Comparison of ENCODE assay signal across 24 mouse cellular contexts in genomic region chr7:125574832-125575231, GRCm38 (mm10). TPM values are rescaled to one million over a fixed set of nuclear protein-coding genes. Genes with fewer than 3 reads are reported as not detected.
"Had no signal": no experiment of that assay in that cellular context is flagged by ENCODE, and none has a peak within 500 bp of the region (broad histone marks: within the 10 kb centered on the region; RNA-seq: fewer than 3 reads in every experiment).

No protein-coding gene starts in this region.

- H3K36me3 ChIP-seq: heart, embryonic 15.5 days; hindbrain, embryonic 12.5 days; limb, embryonic 10.5 days had no signal

- H3K9me3 ChIP-seq: heart, embryonic 13.5 days; heart, embryonic 15.5 days; hindbrain, embryonic 10.5 days; hindbrain, embryonic 12.5 days; limb, embryonic 10.5 days; limb, embryonic 12.5 days had no signal

- H3K27ac ChIP-seq: gastrocnemius, adult 2 months; heart, adult 2 months; heart, embryonic 13.5 days; heart, embryonic 15.5 days; hindbrain, embryonic 10.5 days; hindbrain, embryonic 12.5 days; hindbrain, embryonic 14.5 days; layer of hippocampus, adult 2 months; left cerebral cortex, adult 2 months; limb, embryonic 12.5 days had no signal

- H3K4me1 ChIP-seq: limb, embryonic 12.5 days had no signal

- H3K9ac ChIP-seq: heart, embryonic 13.5 days; heart, embryonic 15.5 days; hindbrain, embryonic 12.5 days; hindbrain, embryonic 14.5 days; limb, embryonic 12.5 days had no signal

- H3K4me3 ChIP-seq: gastrocnemius, adult 2 months; heart, adult 2 months; heart, embryonic 13.5 days; heart, embryonic 15.5 days; hindbrain, embryonic 10.5 days; hindbrain, embryonic 12.5 days; layer of hippocampus, adult 2 months; left cerebral cortex, adult 2 months; limb, embryonic 10.5 days; limb, embryonic 12.5 days had no signal

- ATAC-seq: hindbrain, embryonic 16.5 days; inflammation-experienced regulatory T-cells, adult 6 months; intestine, embryonic 16.5 days had no signal

- H3K27me3 ChIP-seq: heart, embryonic 13.5 days; heart, embryonic 15.5 days; hindbrain, embryonic 12.5 days; limb, embryonic 12.5 days had no signal

- DNase-seq: gastrocnemius, adult 2 months; gastrocnemius, postnatal 10 days; gastrocnemius, postnatal 25 days; heart, adult 2 months; heart, postnatal 4 days; kidney, adult 11 months; kidney, adult 2 months; kidney, postnatal 10 days; kidney, postnatal 25 days; kidney, postnatal 4 days; liver had no signal

- H3K4me2 ChIP-seq: heart, embryonic 11.5 days; heart, embryonic 13.5 days; heart, embryonic 15.5 days; hindbrain, embryonic 12.5 days; hindbrain, embryonic 14.5 days; limb, embryonic 12.5 days had no signal

RNA-seq across cellular contexts. Expression of gene Il21r, which starts 28.4 kb away (rescaled TPM):
- total RNA-seq: gastrocnemius, adult 2 months had no signal
